Mouse (Mus musculus) T-helper 2 cell (primary cell): ENCODE results near the gene Bbc3.

Experiments used
- in situ Hi-C: fragments of 300-600 bp; cut with MboI, MseI; formaldehyde crosslinking; loops from one replicate; pipeline ENCODE4 v1.15.1; 2025; ENCODE audit warnings: high pct_unique_total_duplicates

Gene Bbc3

GRCm38 (mm10) chr7:16315222-16315759 lies 7.1 kb downstream of the Bbc3 start:
- in situ Hi-C loops = no loop called here

- in situ Hi-C loops = no loop called here
These were observed 8.9 kb downstream of the Bbc3 start for GRCm38 (mm10) chr7:16317094-16317493.

- in situ Hi-C loops = no loop called here
These were observed 11.0 kb downstream of the Bbc3 start for GRCm38 (mm10) chr7:16319216-16319615.

GRCm38 (mm10) chr7:16320479-16320878 lies 12.3 kb downstream of the Bbc3 start:
- in situ Hi-C loops = no loop called here

- in situ Hi-C loops = loop anchor here (5.0 kb wide), 1 partner anchor 32 kb away; no protein-coding TSS in a partner anchor
These were observed 16.5 kb downstream of the Bbc3 start for GRCm38 (mm10) chr7:16324661-16325060.

GRCm38 (mm10) chr7:16325920-16326606 lies 17.9 kb downstream of the Bbc3 start:
- in situ Hi-C loops = loop anchor here (5.0 kb wide), 1 partner anchor 34 kb away; no protein-coding TSS in a partner anchor

GRCm38 (mm10) chr7:16326607-16326971 lies 18.4 kb downstream of the Bbc3 start:
- in situ Hi-C loops = loop anchor here (5.0 kb wide), 1 partner anchor 34 kb away; no protein-coding TSS in a partner anchor

- in situ Hi-C loops = loop anchor here (5.0 kb wide), 1 partner anchor 37 kb away; no protein-coding TSS in a partner anchor
These were observed 21.0 kb downstream of the Bbc3 start for GRCm38 (mm10) chr7:16329146-16329545.

GRCm38 (mm10) chr7:16337733-16338132 lies 29.5 kb downstream of the Bbc3 start:
- in situ Hi-C loops = no loop called here

GRCm38 (mm10) chr7:16344598-16344997 lies 36.4 kb downstream of the Bbc3 start:
- in situ Hi-C loops = no loop called here

GRCm38 (mm10) chr7:16345297-16345696 lies 37.1 kb downstream of the Bbc3 start:
- in situ Hi-C loops = no loop called here

- in situ Hi-C loops = no loop called here
These were observed 41.8 kb downstream of the Bbc3 start for GRCm38 (mm10) chr7:16349999-16350398.

GRCm38 (mm10) chr7:16355854-16356594 lies 47.8 kb downstream of the Bbc3 start:
- in situ Hi-C loops = no loop called here

GRCm38 (mm10) chr7:16357602-16358001 lies 49.4 kb downstream of the Bbc3 start:
- in situ Hi-C loops = no loop called here

GRCm38 (mm10) chr7:16364319-16364718 lies 56.1 kb downstream of the Bbc3 start:
- in situ Hi-C loops = no loop called here

- in situ Hi-C loops = no loop called here
These were observed 56.8 kb downstream of the Bbc3 start for GRCm38 (mm10) chr7:16364901-16365500.

- in situ Hi-C loops = no loop called here
These were observed 58.0 kb downstream of the Bbc3 start for GRCm38 (mm10) chr7:16366133-16366646.

- in situ Hi-C loops = no loop called here
These were observed 58.5 kb downstream of the Bbc3 start for GRCm38 (mm10) chr7:16366669-16367068.
